Mouse (Mus musculus): ENCODE data around the gene Synrg.

GRCm38 (mm10) chr11:84011050-84011449, 46.8 kb downstream of the Synrg start:
- TF ChIP-seq CTCF (IDR thresholded peaks at IDR 0.05; ENCODE audit: borderline replicate concordance, insufficient read depth, low read depth, low read length), result no peak
- no peak for TF ChIP-seq POLR2A (IDR thresholded peaks at IDR 0.05; ENCODE audit: borderline replicate concordance, insufficient read depth, low read length)

All from cerebellum, adult 2 months (tissue).